Mouse (Mus musculus): ENCODE results near the gene Rps6ka3. TPM values are rescaled to one million over a fixed set of nuclear protein-coding genes. Genes with fewer than 3 reads are reported as not detected.

Gene Rps6ka3
- polyA plus RNA-seq, 1 experiment from 2014 or later = 4.3 TPM

GRCm38 (mm10) chrX:159388953-159389352 is 178.8 kb downstream of the Rps6ka3 start:
- Histone ChIP-seq H3K27me3 (replicated peaks; ENCODE audit: control insufficient read depth, insufficient read depth, low read length) (no peaks in the 10 kb centered on the region), H3K4me3 (ENCODE audit: low read depth, low read length) (no peak overlapping the region), H3K4me2 (ENCODE audit: low read length) (no peak overlapping the region), H3K9me3 (replicated peaks; ENCODE audit: control insufficient read depth, low read length) (no peaks in the 10 kb centered on the region), H3K27ac (ENCODE audit: low read depth, low read length) (no peak overlapping the region), H3K36me3 (ENCODE audit: control insufficient read depth, insufficient read depth, low read length) (peaks cover 3% of the 10 kb centered on the region; the same call in 1 of the 2 replicates), H3K4me1 (ENCODE audit: control insufficient read depth, insufficient read depth, low read length) (no peaks in the 10 kb centered on the region), H3K9ac (ENCODE audit: low read length) (no peak overlapping the region)
- ATAC-seq (no peak), DNase-seq (ENCODE audit: low spot score) (no peak)

- H3K4me1 ChIP-seq (ENCODE audit: control insufficient read depth, insufficient read depth, low read length) = no peaks in the 10 kb centered on the region
- no peaks in the 10 kb centered on the region for H3K27me3 ChIP-seq (replicated peaks; ENCODE audit: control insufficient read depth, insufficient read depth, low read length)
- ATAC-seq (no peak), DNase-seq (ENCODE audit: low spot score) (no peak)
- peaks cover 3% of the 10 kb centered on the region; the same call in 1 of the 2 replicates for H3K36me3 ChIP-seq (ENCODE audit: control insufficient read depth, insufficient read depth, low read length)
- 80% methylated on average over 6 of the region's 6 CpGs for WGBS
- no peaks in the 10 kb centered on the region for H3K9me3 ChIP-seq (replicated peaks; ENCODE audit: control insufficient read depth, low read length)
- H3K9ac ChIP-seq (ENCODE audit: low read length) = no peak overlapping the region
- no peak overlapping the region for H3K4me2 ChIP-seq (ENCODE audit: low read length)
- no peak overlapping the region for H3K27ac ChIP-seq (ENCODE audit: low read depth, low read length)
- H3K4me3 ChIP-seq (ENCODE audit: low read depth, low read length) = no peak overlapping the region
Observed at GRCm38 (mm10) chrX:159390347-159390962, 180.3 kb downstream of the Rps6ka3 start.

- ATAC-seq (no peak), DNase-seq (ENCODE audit: low spot score) (no peak)
- Histone ChIP-seq H3K4me2 (ENCODE audit: low read length) (no peak overlapping the region), H3K27ac (ENCODE audit: low read depth, low read length) (no peak overlapping the region), H3K9ac (ENCODE audit: low read length) (no peak overlapping the region), H3K36me3 (ENCODE audit: control insufficient read depth, insufficient read depth, low read length) (no peaks in the 10 kb centered on the region), H3K4me1 (ENCODE audit: control insufficient read depth, insufficient read depth, low read length) (no peaks in the 10 kb centered on the region), H3K27me3 (replicated peaks; ENCODE audit: control insufficient read depth, insufficient read depth, low read length) (no peaks in the 10 kb centered on the region), H3K9me3 (replicated peaks; ENCODE audit: control insufficient read depth, low read length) (no peaks in the 10 kb centered on the region), H3K4me3 (ENCODE audit: low read depth, low read length) (no peak overlapping the region)
- WGBS = 74% methylated on average over 3 of the region's 3 CpGs
Observed at GRCm38 (mm10) chrX:159391239-159391638, 181.1 kb downstream of the Rps6ka3 start.

GRCm38 (mm10) chrX:159409253-159409652 is 199.1 kb downstream of the Rps6ka3 start:
- ATAC-seq (no peak), DNase-seq (ENCODE audit: low spot score) (peak; percentile 50)
- 35% methylated on average over 4 of the region's 4 CpGs for WGBS
- Histone ChIP-seq H3K4me2 (ENCODE audit: low read length) (no peak overlapping the region), H3K4me1 (ENCODE audit: control insufficient read depth, insufficient read depth, low read length) (no peaks in the 10 kb centered on the region), H3K27ac (ENCODE audit: low read depth, low read length) (no peak overlapping the region), H3K9me3 (replicated peaks; ENCODE audit: control insufficient read depth, low read length) (no peaks in the 10 kb centered on the region), H3K4me3 (ENCODE audit: low read depth, low read length) (no peak overlapping the region), H3K27me3 (replicated peaks; ENCODE audit: control insufficient read depth, insufficient read depth, low read length) (no peaks in the 10 kb centered on the region), H3K36me3 (ENCODE audit: control insufficient read depth, insufficient read depth, low read length) (no peaks in the 10 kb centered on the region), H3K9ac (ENCODE audit: low read length) (no peak overlapping the region)

GRCm38 (mm10) chrX:159414130-159414828 is 204.2 kb downstream of the Rps6ka3 start, which contains the start of gene Map7d2:
TSS of gene Map7d2 (plus strand) at chrX:159414572.
- Histone ChIP-seq H3K4me1 (ENCODE audit: control insufficient read depth, insufficient read depth, low read length) (no peaks in the 10 kb centered on the region), H3K36me3 (ENCODE audit: control insufficient read depth, insufficient read depth, low read length) (no peaks in the 10 kb centered on the region), H3K4me2 (ENCODE audit: low read length) (peak within 1 kb of the TSS; percentile 66), H3K9me3 (replicated peaks; ENCODE audit: control insufficient read depth, low read length) (no peaks in the 10 kb centered on the region), H3K9ac (ENCODE audit: low read length) (peak within 1 kb of the TSS; percentile 56), H3K27ac (ENCODE audit: low read depth, low read length) (peak within 1 kb of the TSS; percentile 39; the same call in 1 of the 2 replicates), H3K4me3 (ENCODE audit: low read depth, low read length) (peak within 1 kb of the TSS; percentile 52), H3K27me3 (replicated peaks; ENCODE audit: control insufficient read depth, insufficient read depth, low read length) (no peaks in the 10 kb centered on the region)
- 32% methylated on average over 37 of the region's 83 CpGs for WGBS
- ATAC-seq (peak; percentile 95), DNase-seq (ENCODE audit: low spot score) (peak; percentile 67)

- H3K36me3 ChIP-seq (ENCODE audit: control insufficient read depth, insufficient read depth, low read length) = no peaks in the 10 kb centered on the region
- H3K4me2 ChIP-seq (ENCODE audit: low read length) = peak overlapping the region; percentile 66
- DNase-seq (ENCODE audit: low spot score) (peak; percentile 13), ATAC-seq (peak; percentile 63)
- peak overlapping the region; percentile 56 for H3K9ac ChIP-seq (ENCODE audit: low read length)
- WGBS = 36% methylated on average over 53 of the region's 65 CpGs
- peak overlapping the region; percentile 39; the same call in 1 of the 2 replicates for H3K27ac ChIP-seq (ENCODE audit: low read depth, low read length)
- H3K27me3 ChIP-seq (replicated peaks; ENCODE audit: control insufficient read depth, insufficient read depth, low read length) = no peaks in the 10 kb centered on the region
- H3K9me3 ChIP-seq (replicated peaks; ENCODE audit: control insufficient read depth, low read length) = no peaks in the 10 kb centered on the region
- peak overlapping the region; percentile 52 for H3K4me3 ChIP-seq (ENCODE audit: low read depth, low read length)
- no peaks in the 10 kb centered on the region for H3K4me1 ChIP-seq (ENCODE audit: control insufficient read depth, insufficient read depth, low read length)
Observed at GRCm38 (mm10) chrX:159414829-159415673, 204.9 kb downstream of the Rps6ka3 start.

Other genes with a start within 250 kb of the Rps6ka3 start
- gene Eif1ax, start 161.9 kb downstream of the Rps6ka3 start, polyA plus RNA-seq (2014; fragmentation: Nextera tagmentation; extraction: Ambion mirVana) = 114 and 123 TPM in 2 replicates
- gene Map7d2, start 204.3 kb downstream of the Rps6ka3 start, polyA plus RNA-seq (2014; fragmentation: Nextera tagmentation; extraction: Ambion mirVana) = 12.3 and 15.3 TPM in 2 replicates

All from forebrain, embryonic 14.5 days (tissue).